Mouse (Mus musculus) macrophage (primary cell): Measurements from ENCODE around the gene Irf3. TPM values are rescaled to one million over a fixed set of nuclear protein-coding genes. Genes with fewer than 3 reads are reported as not detected.
"Not testable (repeated sequence)": the region's sequence is repeated elsewhere in the genome, so short reads cannot be mapped to it uniquely, and the experiment has no call there.

Experiments
- H3K27ac ChIP-seq: fragments of 350-480 bp; formaldehyde crosslinking; 2 replicates; pipeline ENCODE4 v1.9.0; 2021
- H3K36me3 ChIP-seq: fragments of 350-480 bp; formaldehyde crosslinking; 2 replicates; pipeline ENCODE4 v1.9.0; 2021; ENCODE audit errors: inconsistent target
- H3K4me3 ChIP-seq: fragments of 350-480 bp; formaldehyde crosslinking; 2 replicates; pipeline ENCODE4 v1.9.0; 2021; ENCODE audit errors: inconsistent target
- H3K79me2 ChIP-seq: fragments of 350-480 bp; formaldehyde crosslinking; 2 replicates; pipeline ENCODE4 v1.9.0; 2021; ENCODE audit errors: inconsistent target
- WGBS: methylation state at CpG from one replicate; pipeline ENCODE4 v1.1.7; 2026; ENCODE audit warnings: inconsistent platforms; ENCODE audit not compliant: missing documents; 5-methylcytosine and 5-hydroxymethylcytosine counted together
- polyA plus RNA-seq: library from polyadenylated mRNA; stranded (reverse); fragments of 250-400 nt; gene quantifications from 3 replicates; pipeline ENCODE4 v1.2.4, GENCODE M21; 2018; ENCODE audit warnings: inconsistent platforms

Irf3 gene
- polyA plus RNA-seq, 1 experiment from 2014 or later = 35.0 TPM

- 98% methylated on average over 25 of the region's 30 CpGs for WGBS
- peaks cover 57% of the 10 kb centered on the region for H3K79me2 ChIP-seq
- peaks cover 83% of the 10 kb centered on the region for H3K36me3 ChIP-seq
- H3K27ac ChIP-seq = no peak overlapping the region
- no peak overlapping the region for H3K4me3 ChIP-seq
Measured at GRCm38 (mm10) chr7:45007846-45008245, 10.4 kb downstream of the Irf3 start.

- H3K4me3 ChIP-seq = no peak overlapping the region
- 90% methylated on average over 16 of the region's 19 CpGs for whole genome bisulfite sequencing
- H3K27ac ChIP-seq = no peak overlapping the region
- H3K79me2 ChIP-seq = peaks cover 62% of the 10 kb centered on the region
- H3K36me3 ChIP-seq = peaks cover 85% of the 10 kb centered on the region
Measured at GRCm38 (mm10) chr7:45008411-45008810, 11.0 kb downstream of the Irf3 start.

GRCm38 (mm10) chr7:45012011-45012410 is 14.6 kb downstream of the Irf3 start:
- 98% methylated on average over 5 of the region's 6 CpGs for WGBS
- peaks cover 71% of the 10 kb centered on the region for H3K79me2 ChIP-seq
- no peak overlapping the region for H3K27ac ChIP-seq
- H3K4me3 ChIP-seq = no peak overlapping the region
- H3K36me3 ChIP-seq = peaks cover 53% of the 10 kb centered on the region

- peaks cover 49% of the 10 kb centered on the region for H3K36me3 ChIP-seq
- no peak overlapping the region for H3K4me3 ChIP-seq
- WGBS = 92% methylated on average over 4 of the region's 4 CpGs
- no peak overlapping the region for H3K27ac ChIP-seq
- peaks cover 71% of the 10 kb centered on the region for H3K79me2 ChIP-seq
Measured at GRCm38 (mm10) chr7:45012824-45013223, 15.4 kb downstream of the Irf3 start.

- 95% methylated on average over 13 of the region's 16 CpGs for WGBS
- H3K36me3 ChIP-seq = peaks cover 48% of the 10 kb centered on the region
Measured at GRCm38 (mm10) chr7:45013366-45014095, 16.1 kb downstream of the Irf3 start.

GRCm38 (mm10) chr7:45014096-45014451 is 16.6 kb downstream of the Irf3 start:
- H3K79me2 ChIP-seq = peaks cover 63% of the 10 kb centered on the region
- 87% methylated on average over 3 of the region's 3 CpGs for WGBS
- H3K4me3 ChIP-seq = no peak overlapping the region
- peaks cover 42% of the 10 kb centered on the region for H3K36me3 ChIP-seq
- no peak overlapping the region for H3K27ac ChIP-seq

More at GRCm38 (mm10) chr7:45013366-45014095, 16.1 kb downstream of the Irf3 start:
- Histone ChIP-seq H3K4me3 (no peak overlapping the region), H3K27ac (no peak overlapping the region), H3K79me2 (peaks cover 69% of the 10 kb centered on the region)

GRCm38 (mm10) chr7:45015344-45015956 is 18.0 kb downstream of the Irf3 start:
- Histone ChIP-seq H3K36me3 (peaks cover 31% of the 10 kb centered on the region; the same call in 1 of the 2 replicates), H3K27ac (peak overlapping the region; percentile 65), H3K79me2 (peaks cover 50% of the 10 kb centered on the region), H3K4me3 (peak overlapping the region; percentile 91)
- 0% methylated on average over 19 of the region's 20 CpGs for WGBS

- Histone ChIP-seq H3K27ac (peak within 1 kb of the TSS; percentile 90), H3K36me3 (peaks cover 33% of the 10 kb centered on the region; the same call in 1 of the 2 replicates), H3K79me2 (peaks cover 45% of the 10 kb centered on the region), H3K4me3 (peak within 1 kb of the TSS; percentile 91)
- WGBS = under 1% methylated on average over 69 of the region's 69 CpGs
Measured at GRCm38 (mm10) chr7:45015957-45016612, 18.6 kb downstream of the Irf3 start, which contains the start of gene Scaf1. Scaf1 (minus strand) TSS chr7:45016363.

- Histone ChIP-seq H3K4me3 (peak overlapping the region; percentile 57), H3K27ac (peak overlapping the region; percentile 90), H3K36me3 (peaks cover 31% of the 10 kb centered on the region; the same call in 1 of the 2 replicates), H3K79me2 (peaks cover 40% of the 10 kb centered on the region)
- WGBS = 0% methylated on average over 4 of the region's 4 CpGs
Measured at GRCm38 (mm10) chr7:45016761-45017160, 19.3 kb downstream of the Irf3 start.

- Histone ChIP-seq H3K36me3 (peaks cover 24% of the 10 kb centered on the region; the same call in 1 of the 2 replicates), H3K4me3 (peak within 1 kb of the TSS; percentile 60), H3K27ac (peak within 1 kb of the TSS; percentile 90), H3K79me2 (peaks cover 33% of the 10 kb centered on the region)
- 2% methylated on average over 35 of the region's 36 CpGs for WGBS
Measured at GRCm38 (mm10) chr7:45017242-45018061, 20.0 kb downstream of the Irf3 start, which contains the start of gene Rras. Rras (plus strand) TSS chr7:45017961.

- Histone ChIP-seq H3K27ac (0 out of 2 replicates have a peak overlapping the region, but pooled peaks have one; percentile 51), H3K36me3 (peaks cover 13% of the 10 kb centered on the region; the same call in 1 of the 2 replicates), H3K79me2 (peaks cover 16% of the 10 kb centered on the region), H3K4me3 (peak overlapping the region; percentile 60; the same call in 1 of the 2 replicates)
- 44% methylated on average over 7 of the region's 8 CpGs for WGBS
Measured at GRCm38 (mm10) chr7:45019031-45019571, 21.7 kb downstream of the Irf3 start.

GRCm38 (mm10) chr7:45020225-45020624 is 22.8 kb downstream of the Irf3 start:
- Histone ChIP-seq H3K36me3 (peaks cover 13% of the 10 kb centered on the region; the same call in 1 of the 2 replicates), H3K27ac (no peak overlapping the region), H3K79me2 (peaks cover 5% of the 10 kb centered on the region), H3K4me3 (no peak overlapping the region)
- 92% methylated on average over 9 of the region's 9 CpGs for WGBS

- 64% methylated on average over 5 of the region's 5 CpGs for whole genome bisulfite sequencing
- not testable (repeated sequence) for H3K27ac ChIP-seq, H3K4me3 ChIP-seq, H3K79me2 ChIP-seq
- H3K36me3 ChIP-seq = peaks cover 25% of the 10 kb centered on the region; the same call in 1 of the 2 replicates
Measured at GRCm38 (mm10) chr7:45023711-45024110, 26.3 kb downstream of the Irf3 start.
